Mouse (Mus musculus) kidney, postnatal 0 days (tissue): Measurements from ENCODE around the gene Maml3. TPM values are rescaled to one million over a fixed set of nuclear protein-coding genes. Genes with fewer than 3 reads are reported as not detected.
A peak's percentile ranks its signal among the peaks of the same experiment; 100 is the strongest.

Source experiments
- ATAC-seq: fragments of 200-750 bp; cut with Nextera tagmentation; replicated peaks from 2 replicates; pipeline ENCODE4 v1.8.0; 2017; ENCODE audit warnings: low read depth, moderate number of reproducible peaks, moderate TSS enrichment, moderate library complexity; ENCODE audit not compliant: low FRiP score
- DNase-seq: peaks from one replicate; pipeline ENCODE4 v3.0.0-alpha.2; 2016; ENCODE audit warnings: low spot score
- H3K27ac ChIP-seq: fragments of 300-500 bp; sonication (generic); 2 replicates; pipeline ENCODE4 v1.5.1; 2014; ENCODE audit warnings: mild to moderate bottlenecking
- H3K27me3 ChIP-seq: fragments of 300-500 bp; sonication (generic); 2 replicates; pipeline ENCODE4 v1.6.1; 2014; ENCODE audit warnings: low read length, mixed read lengths; ENCODE audit not compliant: insufficient read depth
- H3K36me3 ChIP-seq: fragments of 300-500 bp; sonication (generic); 2 replicates; pipeline ENCODE4 v1.6.1; 2014; ENCODE audit warnings: low read length, mixed read lengths; ENCODE audit not compliant: insufficient read depth
- H3K4me1 ChIP-seq: fragments of 300-500 bp; sonication (generic); replicated peaks from 2 replicates; pipeline ENCODE4 v1.6.1; 2014; ENCODE audit warnings: antibody characterized with exemption, low read length, mixed read lengths; ENCODE audit not compliant: insufficient read depth
- H3K4me2 ChIP-seq: fragments of 300-500 bp; sonication (generic); 2 replicates; pipeline ENCODE4 v1.6.1; 2014; ENCODE audit warnings: mild to moderate bottlenecking, low read length, moderate library complexity, mixed read lengths
- H3K4me3 ChIP-seq: fragments of 300-500 bp; sonication (generic); replicated peaks from 2 replicates; pipeline ENCODE4 v1.5.1; 2014; ENCODE audit warnings: low read depth, low read length
- H3K9ac ChIP-seq: fragments of 300-500 bp; sonication (generic); 2 replicates; pipeline ENCODE4 v1.6.1; 2014; ENCODE audit warnings: low read depth, low read length
- H3K9me3 ChIP-seq: fragments of 300-500 bp; sonication (generic); replicated peaks from 2 replicates; pipeline ENCODE4 v1.6.1; 2016; ENCODE audit warnings: low read length, inconsistent platforms, mixed read lengths
- CTCF ChIP-seq: IDR thresholded peaks from 2 replicates; pipeline ENCODE4 v1.5.1; 2016; ENCODE audit warnings: antibody characterized with exemption, low read depth, mild to moderate bottlenecking, moderate library complexity
- WGBS: fragments of 180-500 bp; shearing (Covaris S2); extraction: QIAGEN DNeasy Blood & Tissue Kit; methylation state at CpG from one replicate; pipeline ENCODE4 v1.1.7; 2014; 5-methylcytosine and 5-hydroxymethylcytosine counted together
- polyA plus RNA-seq: library from polyadenylated mRNA; unstranded; fragments of >200 nt; fragmentation: Nextera tagmentation; extraction: Ambion mirVana; gene quantifications from 2 replicates; pipeline ENCODE4 v1.2.1, GENCODE M21; 2015

Gene Maml3
- polyA plus RNA-seq, 1 experiment from 2014 or later = 5.4 TPM

DNA sequence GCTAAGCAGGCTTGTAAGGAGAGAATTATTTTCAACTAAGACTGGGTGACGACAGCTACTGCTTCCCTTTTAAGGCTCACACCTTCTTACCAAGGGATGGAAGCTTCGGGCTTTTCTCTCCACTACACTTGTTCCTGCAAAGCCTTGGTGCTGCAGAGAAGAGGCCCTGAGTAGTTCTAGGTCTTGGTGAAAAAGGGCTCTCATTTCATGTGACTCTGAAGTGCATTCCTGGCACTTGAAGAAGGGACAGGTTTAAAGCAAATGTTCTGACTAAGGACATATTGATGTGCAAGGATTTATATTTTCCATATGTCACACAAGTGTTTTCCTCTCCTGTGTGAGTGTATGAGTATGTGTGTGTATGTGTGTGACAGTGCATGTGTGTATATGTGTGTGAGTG lies 134.4 kb downstream of the Maml3 start:
- no peak for DNase-seq
- ATAC-seq = no peak
- Histone ChIP-seq H3K27ac (no peak overlapping the region), H3K9me3 (no peaks in the 10 kb centered on the region), H3K4me3 (no peak overlapping the region), H3K4me1 (peaks cover 4% of the 10 kb centered on the region; the same call in 1 of the 2 replicates), H3K27me3 (no peaks in the 10 kb centered on the region), H3K4me2 (no peak overlapping the region), H3K36me3 (no peaks in the 10 kb centered on the region), H3K9ac (no peak overlapping the region)
- WGBS = 82% methylated on average over 2 of the region's 2 CpGs
- TF ChIP-seq CTCF = no peak

DNA sequence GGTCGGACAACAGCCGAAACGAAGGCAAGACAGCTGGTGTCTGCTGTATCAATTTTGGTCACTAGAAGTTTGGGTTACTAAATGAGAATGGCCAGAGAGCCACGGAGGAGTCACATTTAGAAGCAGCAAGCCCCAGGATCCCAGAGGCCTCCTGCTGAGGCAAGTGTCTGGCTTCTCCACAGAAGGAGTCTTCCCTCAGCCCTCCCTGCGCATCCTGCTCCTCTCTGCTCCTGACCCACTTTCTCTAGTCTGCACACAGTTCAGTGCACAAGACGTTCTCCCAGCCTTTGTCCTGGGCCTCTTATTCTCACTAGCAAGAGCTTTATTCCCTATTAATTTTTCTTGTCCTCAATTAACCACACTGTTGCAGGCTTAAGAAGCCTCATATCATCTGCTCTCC lies 135.4 kb downstream of the Maml3 start:
- Histone ChIP-seq H3K27ac (no peak overlapping the region), H3K27me3 (no peaks in the 10 kb centered on the region), H3K36me3 (no peaks in the 10 kb centered on the region), H3K4me3 (no peak overlapping the region), H3K4me1 (peaks cover 4% of the 10 kb centered on the region; the same call in 1 of the 2 replicates), H3K9ac (no peak overlapping the region), H3K9me3 (no peaks in the 10 kb centered on the region), H3K4me2 (no peak overlapping the region)
- no peak for TF ChIP-seq CTCF
- ATAC-seq (no peak), DNase-seq (no peak)
- 77% methylated on average over 6 of the region's 6 CpGs for WGBS

DNA sequence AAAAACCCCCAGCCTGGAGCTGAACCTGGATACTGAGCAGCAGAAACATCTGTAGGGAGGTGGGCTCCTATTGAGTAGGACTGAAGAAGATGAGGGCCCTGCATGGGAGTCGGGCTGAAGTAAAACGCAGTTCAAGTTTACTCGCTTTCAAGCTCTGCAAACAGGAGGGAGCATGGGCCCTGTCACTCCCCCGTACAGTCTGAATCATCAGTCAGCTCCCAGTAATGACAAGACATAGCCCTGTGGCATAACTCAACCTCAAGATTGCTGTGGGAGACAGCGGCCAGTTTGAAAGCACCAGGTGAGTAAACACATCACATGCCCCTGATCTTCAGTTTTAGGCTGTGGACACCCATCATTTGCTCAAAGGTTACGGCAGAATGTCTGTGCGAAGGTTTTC lies 139.0 kb downstream of the Maml3 start:
- no peak overlapping the region for H3K9ac ChIP-seq
- no peaks in the 10 kb centered on the region for H3K36me3 ChIP-seq
- H3K27ac ChIP-seq = no peak overlapping the region
- TF ChIP-seq CTCF = no peak
- no peaks in the 10 kb centered on the region for H3K27me3 ChIP-seq
- DNase-seq (peak; percentile 27), ATAC-seq (no peak)
- WGBS = 40% methylated on average over 7 of the region's 7 CpGs
- no peaks in the 10 kb centered on the region for H3K9me3 ChIP-seq
- H3K4me1 ChIP-seq = peaks cover 7% of the 10 kb centered on the region; the same call in 1 of the 2 replicates
- no peak overlapping the region for H3K4me2 ChIP-seq
- H3K4me3 ChIP-seq = no peak overlapping the region

DNA sequence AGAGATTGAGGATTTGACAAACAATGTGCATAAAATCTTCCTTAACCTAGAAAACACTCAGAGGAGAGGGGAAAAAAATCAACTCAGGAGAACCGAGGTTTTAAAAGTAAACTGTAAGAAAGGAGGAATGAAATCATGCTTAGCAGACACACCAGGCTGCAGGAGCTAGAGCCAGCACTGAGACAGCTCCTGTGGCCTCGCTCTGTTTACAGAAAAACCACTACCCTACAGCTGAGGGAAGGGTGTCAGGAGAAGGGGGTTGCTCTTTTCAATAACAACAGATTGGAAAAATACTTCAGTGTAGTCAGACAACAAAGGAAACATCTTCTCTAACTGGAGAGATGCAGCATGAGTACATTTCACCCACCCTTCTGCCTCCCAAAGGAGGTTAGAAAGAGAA lies 139.4 kb downstream of the Maml3 start:
- H3K27ac ChIP-seq = no peak overlapping the region
- no peak overlapping the region for H3K4me3 ChIP-seq
- H3K4me2 ChIP-seq = no peak overlapping the region
- no peak for TF ChIP-seq CTCF
- ATAC-seq (no peak), DNase-seq (no peak)
- H3K4me1 ChIP-seq = peaks cover 7% of the 10 kb centered on the region; the same call in 1 of the 2 replicates
- no peak overlapping the region for H3K9ac ChIP-seq
- WGBS = 32% methylated on average over 2 of the region's 2 CpGs
- no peaks in the 10 kb centered on the region for H3K27me3 ChIP-seq
- H3K36me3 ChIP-seq = no peaks in the 10 kb centered on the region
- no peaks in the 10 kb centered on the region for H3K9me3 ChIP-seq

DNA sequence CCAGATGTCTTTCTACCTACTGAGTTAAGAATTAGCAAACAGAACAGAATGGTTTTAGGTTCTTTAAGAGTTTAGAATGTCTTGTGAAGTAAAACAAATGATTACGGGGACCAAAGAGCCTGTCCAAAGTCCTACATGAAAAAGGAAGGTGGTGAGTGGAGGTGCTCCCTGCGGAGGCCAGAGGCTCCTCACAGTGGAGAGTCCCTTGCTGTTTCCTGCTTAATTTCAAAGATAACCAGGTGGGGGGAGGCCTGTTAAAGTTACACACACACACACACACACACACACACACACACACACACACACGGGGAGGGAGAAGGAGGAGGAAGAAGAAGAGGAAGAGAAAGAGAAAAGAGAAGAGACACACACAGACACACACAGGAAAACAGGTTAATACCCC lies 139.9 kb downstream of the Maml3 start:
- DNase-seq = no peak
- no peak overlapping the region for H3K9ac ChIP-seq
- TF ChIP-seq CTCF = no peak
- H3K4me3 ChIP-seq = no peak overlapping the region
- no peak for ATAC-seq
- peaks cover 7% of the 10 kb centered on the region; the same call in 1 of the 2 replicates for H3K4me1 ChIP-seq
- no peaks in the 10 kb centered on the region for H3K9me3 ChIP-seq
- H3K4me2 ChIP-seq = no peak overlapping the region
- H3K36me3 ChIP-seq = no peaks in the 10 kb centered on the region
- H3K27ac ChIP-seq = no peak overlapping the region
- WGBS = 50% methylated on average over 3 of the region's 3 CpGs
- H3K27me3 ChIP-seq = no peaks in the 10 kb centered on the region

DNA sequence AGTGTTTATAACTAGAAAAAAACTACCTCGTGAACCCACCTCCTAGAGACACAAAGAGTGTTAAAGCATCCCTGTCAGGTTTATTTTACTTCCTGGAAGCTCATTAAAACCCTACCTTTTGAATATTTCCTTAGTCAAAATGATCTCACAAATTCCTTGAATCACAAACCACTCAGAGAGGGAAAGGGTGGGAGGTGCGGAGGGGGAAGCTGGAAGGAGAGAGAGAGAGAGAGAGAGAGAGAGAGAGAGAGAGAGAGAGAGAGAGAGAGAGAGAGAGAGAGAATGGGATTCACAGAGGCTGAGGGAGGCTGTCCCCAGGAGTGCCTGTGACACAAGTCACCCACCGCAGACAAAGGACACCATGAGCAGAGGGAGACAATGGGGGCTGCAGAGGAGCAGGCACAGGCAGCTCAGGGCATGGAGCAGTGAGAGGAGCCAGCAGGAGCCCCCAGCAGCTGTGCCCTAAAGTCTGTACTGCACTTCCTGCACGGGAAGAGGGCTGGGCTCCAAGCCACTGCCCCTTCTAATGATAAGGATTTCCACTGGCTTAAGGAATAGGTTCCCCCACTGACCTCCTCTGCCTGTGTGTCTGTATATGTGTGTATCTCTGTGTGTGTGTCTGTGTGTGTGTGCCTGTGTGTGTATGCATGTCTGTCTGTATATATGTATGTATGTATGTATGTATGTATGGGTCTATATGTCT lies 140.8 kb downstream of the Maml3 start:
- Histone ChIP-seq H3K4me1 (peaks cover 7% of the 10 kb centered on the region; the same call in 1 of the 2 replicates), H3K36me3 (no peaks in the 10 kb centered on the region), H3K4me3 (no peak overlapping the region), H3K9ac (no peak overlapping the region), H3K4me2 (no peak overlapping the region), H3K9me3 (no peaks in the 10 kb centered on the region), H3K27ac (no peak overlapping the region), H3K27me3 (no peaks in the 10 kb centered on the region)
- no peak for TF ChIP-seq CTCF
- 36% methylated on average over 4 of the region's 4 CpGs for WGBS
- no peak for ATAC-seq
- no peak for DNase-seq
